12 mouse cellular contexts compared by ENCODE assay signal in genomic region chr7:78261420-78262125, GRCm38 (mm10).
"Had no signal": no experiment of that assay in that cellular context is flagged by ENCODE, and none has a peak within 500 bp of the region (broad histone marks: within the 10 kb centered on the region; RNA-seq: fewer than 3 reads in every experiment).

No protein-coding gene starts in this region.

- H3K9me3 ChIP-seq: limb, embryonic 10.5 days; liver, embryonic 15.5 days; neural tube, embryonic 12.5 days had no signal

- H3K4me1 ChIP-seq: limb, embryonic 10.5 days; liver, embryonic 15.5 days; neural tube, embryonic 12.5 days had no signal

- H3K27ac ChIP-seq: left cerebral cortex, adult 2 months; limb, embryonic 10.5 days; liver, embryonic 15.5 days; neural tube, embryonic 12.5 days had no signal

- ATAC-seq: lung, postnatal 0 days had no signal

- H3K4me3 ChIP-seq: left cerebral cortex, adult 2 months; limb, embryonic 10.5 days; liver, embryonic 15.5 days; neural tube, embryonic 12.5 days had no signal

- H3K27me3 ChIP-seq: liver, embryonic 15.5 days; neural tube, embryonic 12.5 days had no signal

- H3K36me3 ChIP-seq: limb, embryonic 10.5 days; liver, embryonic 15.5 days; neural tube, embryonic 12.5 days had no signal

- H3K4me2 ChIP-seq: liver, embryonic 11.5 days; liver, embryonic 15.5 days; neural tube, embryonic 12.5 days had no signal

- H3K9ac ChIP-seq: liver, embryonic 15.5 days; neural tube, embryonic 12.5 days had no signal

- DNase-seq: kidney, adult 2 months; kidney, postnatal 25 days; lung, adult 2 months; lung, postnatal 36 days; thymus, adult 18-20 months; thymus, postnatal 14 days had no signal
